Mouse (Mus musculus): ENCODE data around the gene Crybb1.

The Crybb1 gene

DNA sequence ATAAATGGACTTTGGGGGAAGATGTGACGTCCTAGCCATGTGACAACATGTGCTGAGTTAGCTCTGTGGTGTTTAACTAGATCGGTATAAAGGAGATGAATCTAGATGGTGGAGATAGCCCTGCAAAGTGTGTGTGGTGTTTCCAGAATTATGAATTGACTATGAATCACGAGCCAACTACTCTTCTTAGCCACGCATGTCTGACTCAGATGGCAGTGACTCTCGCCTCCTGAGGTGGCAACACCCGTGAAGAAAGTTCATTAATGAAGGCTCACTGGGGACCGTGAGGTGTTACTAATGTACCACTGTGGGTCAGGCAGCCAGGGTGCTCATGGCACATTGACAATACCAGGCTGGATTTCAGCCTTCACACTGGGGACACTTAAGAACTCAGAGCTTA lies 8.5 kb downstream of the Crybb1 start:
- no peak for ATAC-seq (ENCODE audit: insufficient number of reproducible peaks, low FRiP score, low TSS enrichment)

- no peak for ATAC-seq (ENCODE audit: insufficient number of reproducible peaks, low FRiP score, low TSS enrichment)
These were observed 9.5 kb downstream of the Crybb1 start for GRCm38 (mm10) chr5:112265110-112265509.

GRCm38 (mm10) chr5:112265515-112265914 lies 9.9 kb downstream of the Crybb1 start:
- ATAC-seq (ENCODE audit: insufficient number of reproducible peaks, low FRiP score, low TSS enrichment) = no peak

- ATAC-seq (ENCODE audit: insufficient number of reproducible peaks, low FRiP score, low TSS enrichment) = no peak
These were observed 10.6 kb downstream of the Crybb1 start for GRCm38 (mm10) chr5:112266011-112266777.

- ATAC-seq (ENCODE audit: insufficient number of reproducible peaks, low FRiP score, low TSS enrichment) = no peak
These were observed 15.3 kb downstream of the Crybb1 start for GRCm38 (mm10) chr5:112270764-112271541.

DNA sequence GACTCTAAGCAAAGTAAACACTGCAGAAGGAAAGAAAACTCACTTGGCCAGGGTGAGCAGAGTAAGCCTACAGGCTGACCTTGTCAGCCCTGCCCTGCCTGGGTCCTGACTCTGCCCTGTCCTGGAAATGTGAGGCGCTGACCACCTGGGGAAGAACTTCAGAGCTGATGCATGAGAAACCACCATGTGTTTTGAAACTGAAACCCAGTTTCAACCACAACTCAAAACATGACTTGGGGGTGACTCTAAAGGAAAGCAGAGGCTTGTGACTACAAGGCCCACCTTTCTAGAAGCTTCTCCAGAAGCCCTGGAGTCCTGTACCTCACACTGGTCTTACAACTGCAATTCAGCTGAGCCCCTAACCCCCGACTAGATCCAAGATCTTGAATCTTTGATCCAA lies 17.3 kb downstream of the Crybb1 start:
- no peak for ATAC-seq (ENCODE audit: insufficient number of reproducible peaks, low FRiP score, low TSS enrichment)

DNA sequence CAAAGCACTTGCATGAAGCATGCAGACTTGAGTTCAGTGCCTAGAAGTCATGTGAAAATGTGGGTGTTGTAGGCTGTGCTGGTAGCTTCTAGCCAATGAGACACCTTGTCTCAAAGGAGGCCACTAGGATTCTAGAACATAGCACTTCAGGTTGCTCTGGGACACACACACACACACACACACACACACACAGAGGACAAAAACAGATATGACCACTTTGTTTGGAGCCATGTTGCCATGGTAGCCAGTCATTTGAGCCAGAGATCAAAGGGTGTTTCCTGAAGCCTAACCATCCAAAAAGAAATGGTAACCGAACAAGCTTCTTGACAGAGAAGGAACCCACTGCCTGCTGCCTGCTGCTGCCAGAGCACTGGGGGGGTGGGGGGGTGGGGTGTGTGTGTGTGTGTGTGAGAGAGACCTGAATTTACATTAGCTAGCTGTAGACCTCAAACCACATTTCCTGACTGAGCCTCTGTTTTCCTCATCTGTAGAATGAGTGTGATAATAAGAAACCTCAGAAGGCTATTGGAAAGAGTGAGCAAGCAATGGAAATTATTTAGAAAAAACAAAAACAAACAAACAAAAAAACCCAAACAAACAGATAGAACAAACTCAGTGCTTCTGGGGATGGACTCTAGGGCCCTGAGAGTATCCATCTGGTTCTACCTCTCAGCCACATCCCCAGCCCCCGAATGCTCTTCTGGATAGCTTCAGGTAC lies 18.3 kb downstream of the Crybb1 start:
- no peak for ATAC-seq (ENCODE audit: insufficient number of reproducible peaks, low FRiP score, low TSS enrichment)

GRCm38 (mm10) chr5:112275021-112275804 lies 19.6 kb downstream of the Crybb1 start:
- ATAC-seq (ENCODE audit: insufficient number of reproducible peaks, low FRiP score, low TSS enrichment) = no peak

DNA sequence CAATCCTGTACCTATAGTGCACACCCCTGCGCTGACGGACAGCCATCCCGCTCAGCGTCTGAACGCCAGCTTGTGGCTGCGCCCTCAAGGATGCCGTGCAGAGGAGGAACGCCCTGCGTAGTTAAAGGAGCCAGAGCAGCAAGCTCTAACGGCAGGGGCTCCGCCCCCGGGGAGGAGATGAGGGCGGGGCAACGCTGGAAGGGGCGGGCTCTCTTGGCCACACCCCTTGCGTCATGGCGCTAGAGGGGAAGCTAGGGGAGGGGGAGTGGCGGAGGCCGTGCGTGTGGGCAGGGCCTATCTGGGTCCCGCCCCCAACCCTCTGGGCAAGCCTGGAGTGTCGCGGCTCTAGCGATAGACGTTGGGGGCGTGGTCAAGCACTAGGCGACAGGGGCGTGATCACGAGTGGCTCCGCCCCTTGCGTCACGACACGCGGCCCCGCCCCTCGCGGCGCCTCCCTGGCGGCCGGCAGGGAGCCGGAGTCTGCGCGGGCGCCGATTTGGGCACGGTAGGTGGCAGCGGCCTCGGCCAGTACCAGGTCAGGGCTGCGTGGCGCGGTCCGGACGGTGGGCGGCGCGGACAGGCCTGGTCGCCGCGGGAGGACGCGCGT lies 20.8 kb downstream of the Crybb1 start, which contains the start of gene Tpst2:
Gene Tpst2 (plus strand): TSS at position 425 of the 607 bp plus-strand sequence.
- peak; percentile 88 for ATAC-seq (ENCODE audit: insufficient number of reproducible peaks, low FRiP score, low TSS enrichment)

- ATAC-seq (ENCODE audit: insufficient number of reproducible peaks, low FRiP score, low TSS enrichment) = no peak
These were observed 21.3 kb downstream of the Crybb1 start for GRCm38 (mm10) chr5:112276907-112277348.

GRCm38 (mm10) chr5:112277906-112278470 lies 22.4 kb downstream of the Crybb1 start:
- no peak for ATAC-seq (ENCODE audit: insufficient number of reproducible peaks, low FRiP score, low TSS enrichment)

GRCm38 (mm10) chr5:112279181-112280021 lies 23.8 kb downstream of the Crybb1 start:
- no peak for ATAC-seq (ENCODE audit: insufficient number of reproducible peaks, low FRiP score, low TSS enrichment)

- ATAC-seq (ENCODE audit: insufficient number of reproducible peaks, low FRiP score, low TSS enrichment) = no peak
These were observed 24.5 kb downstream of the Crybb1 start for GRCm38 (mm10) chr5:112280151-112280550.

GRCm38 (mm10) chr5:112280863-112281660 lies 25.4 kb downstream of the Crybb1 start:
- ATAC-seq (ENCODE audit: insufficient number of reproducible peaks, low FRiP score, low TSS enrichment) = no peak

- ATAC-seq (ENCODE audit: insufficient number of reproducible peaks, low FRiP score, low TSS enrichment) = no peak
These were observed 26.1 kb downstream of the Crybb1 start for GRCm38 (mm10) chr5:112281676-112282075.

GRCm38 (mm10) chr5:112282123-112282779 lies 26.6 kb downstream of the Crybb1 start:
- no peak for ATAC-seq (ENCODE audit: insufficient number of reproducible peaks, low FRiP score, low TSS enrichment)

Measured in cerebellum, adult (tissue).